Mouse (Mus musculus) thymus, postnatal 4 days (tissue): Measurements from ENCODE around the gene Spem2.
"Not testable (repeated sequence)": the region's sequence is repeated elsewhere in the genome, so short reads cannot be mapped to it uniquely, and the experiment has no call there.

ENCODE experiments used
- DNase-seq: peaks from one replicate; pipeline ENCODE4 v3.0.0; 2021

The Spem2 gene

GRCm38 (mm10) chr11:69818365-69818764 is at the start of gene Spem2:
Spem2 (minus strand) TSS chr11:69818465.
- DNase-seq, result no peak

- DNase-seq, result no peak
These were observed 49.1 kb upstream of the Spem2 start for GRCm38 (mm10) chr11:69867335-69867734.

DNA sequence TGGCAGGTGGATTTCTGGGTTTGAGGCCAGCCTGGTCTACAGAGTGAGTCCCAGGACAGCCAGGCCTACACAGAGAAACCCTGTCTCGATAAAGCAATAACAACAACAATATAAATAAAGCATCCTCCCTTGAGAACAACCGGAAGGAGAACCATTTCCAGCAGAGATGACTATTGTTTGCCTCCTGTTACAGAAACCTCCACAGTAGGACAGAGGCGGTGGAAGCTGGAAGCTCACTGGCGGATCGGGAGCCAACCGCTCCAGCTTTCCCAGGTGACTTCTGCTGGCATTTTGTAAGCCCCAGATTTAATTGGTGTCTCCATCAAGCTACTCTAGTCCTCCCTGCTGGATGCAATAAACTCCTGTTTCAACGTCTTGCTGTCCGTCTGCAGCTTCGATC is 47.3 kb upstream of the Spem2 start:
- no peak for DNase-seq

GRCm38 (mm10) chr11:69864138-69864860 is 46.0 kb upstream of the Spem2 start:
- no peak for DNase-seq

- not testable (repeated sequence) for DNase-seq
These were observed 45.5 kb upstream of the Spem2 start for GRCm38 (mm10) chr11:69863729-69864128.

- peak; percentile 7 for DNase-seq
These were observed 40.1 kb upstream of the Spem2 start, which contains the start of gene Tnk1 for GRCm38 (mm10) chr11:69858113-69858998. Tnk1 (minus strand) TSS chr11:69858730.

- peak; percentile 82 for DNase-seq
These were observed 37.1 kb upstream of the Spem2 start for GRCm38 (mm10) chr11:69855347-69855746.

DNA sequence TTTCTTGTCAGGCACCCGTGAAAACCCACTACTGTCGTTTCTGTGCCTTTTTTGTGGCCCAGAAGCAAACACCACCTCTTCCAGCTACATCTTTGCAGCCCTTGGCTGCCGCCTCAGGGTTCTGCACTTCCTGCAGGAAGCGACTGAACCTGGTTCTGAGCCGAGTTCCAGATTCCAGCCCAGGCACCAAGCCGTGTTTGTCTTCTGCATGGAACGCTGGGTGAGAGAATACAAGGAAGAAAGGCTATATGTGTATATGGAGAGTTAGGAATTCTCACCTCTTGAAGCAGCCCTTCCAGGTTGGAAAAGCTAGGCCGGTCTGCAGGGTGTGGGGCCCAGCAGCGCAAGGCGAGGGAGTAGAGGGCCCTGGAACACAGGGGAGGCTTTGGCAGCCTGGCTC is 36.4 kb upstream of the Spem2 start:
- no peak for DNase-seq

- DNase-seq, result no peak
These were observed 35.7 kb upstream of the Spem2 start for GRCm38 (mm10) chr11:69853994-69854393.

- peak; percentile 69 for DNase-seq
These were observed 32.5 kb upstream of the Spem2 start for GRCm38 (mm10) chr11:69850754-69851153.

GRCm38 (mm10) chr11:69849884-69850283 is 31.6 kb upstream of the Spem2 start:
- DNase-seq, result no peak

GRCm38 (mm10) chr11:69849128-69849527 is 30.9 kb upstream of the Spem2 start:
- DNase-seq, result no peak

- no peak for DNase-seq
These were observed 29.8 kb upstream of the Spem2 start for GRCm38 (mm10) chr11:69848021-69848420.

GRCm38 (mm10) chr11:69846738-69847688 is 28.7 kb upstream of the Spem2 start:
- DNase-seq, result peak; percentile 56

- peak; percentile 96 for DNase-seq
These were observed 28.0 kb upstream of the Spem2 start, which contains the start of gene Plscr3 for GRCm38 (mm10) chr11:69846198-69846680. Plscr3 (plus strand) TSS chr11:69846376.

DNA sequence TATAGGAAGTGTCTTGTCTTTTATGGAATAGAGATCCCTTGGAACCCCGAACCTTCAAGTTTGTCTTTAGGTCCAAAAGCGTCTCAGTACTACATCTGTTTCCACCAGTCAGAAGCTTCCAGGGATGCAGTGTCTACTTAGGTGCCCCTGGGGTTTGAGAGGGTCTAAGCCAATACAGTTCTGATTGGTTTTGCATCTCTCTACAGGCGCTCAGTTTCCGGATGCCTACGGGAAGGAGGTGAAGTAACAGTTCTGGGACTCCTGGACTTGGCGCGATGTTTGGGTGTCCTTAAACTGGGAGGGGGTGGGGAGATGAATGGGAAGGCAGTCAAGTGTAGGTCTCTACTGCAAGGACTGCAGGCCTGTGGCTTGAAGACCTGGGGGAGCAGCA is 20.4 kb upstream of the Spem2 start:
- no peak for DNase-seq

GRCm38 (mm10) chr11:69837952-69838713 is 19.9 kb upstream of the Spem2 start, which contains the start of gene Tmem256:
Tmem256 (plus strand) TSS chr11:69838514.
- peak; percentile 92 for DNase-seq

DNA sequence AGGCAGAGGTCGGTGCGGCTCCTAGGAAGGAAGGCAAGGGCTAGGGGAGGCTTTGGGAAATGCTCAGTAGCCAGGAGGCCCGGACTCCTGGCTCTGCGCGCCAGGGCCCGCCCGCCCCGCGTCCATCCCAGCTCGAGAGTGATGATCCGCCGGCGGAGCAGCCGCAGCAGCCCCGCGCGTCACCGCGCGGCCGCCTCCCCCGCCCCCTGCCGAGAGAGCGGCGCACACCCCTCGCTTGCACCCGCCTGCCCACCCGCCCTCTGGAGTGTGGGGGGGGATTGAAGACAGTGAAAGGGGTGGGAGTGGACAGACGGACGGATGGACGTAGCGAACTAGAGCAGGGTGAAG is 19.3 kb upstream of the Spem2 start, which contains the start of gene Nlgn2:
Nlgn2 (minus strand) TSS at position 181 of the 348 bp plus-strand sequence.
- no peak for DNase-seq

DNA sequence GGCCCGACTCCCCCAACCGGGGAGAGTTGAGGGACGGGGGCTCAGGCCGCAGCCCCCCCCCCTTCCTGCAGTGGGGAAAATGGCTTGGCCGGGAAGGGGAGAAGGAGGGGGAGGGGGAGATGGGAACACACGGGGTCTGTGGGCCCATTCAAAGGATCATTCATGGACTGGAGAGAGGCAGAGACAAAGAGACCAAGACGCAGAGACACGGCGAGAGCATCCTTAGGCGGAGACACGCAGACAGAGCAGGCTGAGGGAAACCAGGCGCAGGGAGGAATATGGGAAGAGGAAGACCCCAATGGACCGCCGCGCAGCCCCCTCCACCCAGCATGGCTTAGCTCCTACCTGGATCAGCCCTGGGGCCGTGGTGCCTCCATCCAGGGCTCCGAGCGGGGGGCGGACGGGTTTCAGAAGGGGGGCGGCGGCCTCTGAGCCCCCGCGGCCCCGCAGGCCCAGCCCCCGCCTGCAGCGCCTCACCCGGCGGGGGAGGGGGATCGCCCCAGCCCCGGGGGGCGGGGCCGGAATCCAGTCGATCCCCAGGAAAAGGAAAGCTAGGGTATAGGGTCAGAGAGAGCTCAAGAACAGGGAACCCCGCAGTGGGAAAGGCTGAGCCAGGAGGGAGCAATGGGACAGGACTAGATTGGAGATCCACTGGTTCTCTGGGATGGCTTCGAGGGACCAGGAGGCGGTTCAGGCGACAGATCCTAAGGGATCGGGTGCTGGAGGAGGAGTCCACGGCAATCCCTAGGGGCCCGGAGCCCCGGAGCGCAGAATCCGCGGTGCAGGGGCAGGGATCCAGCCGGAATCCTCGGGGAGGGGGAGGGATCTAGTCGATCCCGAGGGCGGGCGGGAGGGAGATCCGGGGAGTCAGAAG is 18.7 kb upstream of the Spem2 start:
- peak; percentile 58 for DNase-seq

GRCm38 (mm10) chr11:69835966-69836335 is 17.7 kb upstream of the Spem2 start:
- DNase-seq, result no peak
